Mouse (Mus musculus) small intestine, adult 2 months (tissue): ENCODE measurements around the gene Sgca.
A peak's percentile ranks its signal among the peaks of the same experiment; 100 is the strongest.

Experiments used
- CTCF ChIP-seq: fragments of 200-500 bp; IDR thresholded peaks from 2 replicates; pipeline ENCODE4 v1.5.1; 2012; ENCODE audit warnings: low read depth, mild to moderate bottlenecking, control low read depth, inconsistent platforms, low read length, moderate library complexity, mixed read lengths; ENCODE audit not compliant: insufficient replicate concordance, insufficient read length; ENCODE audit errors: extremely low read depth
- POLR2A ChIP-seq: fragments of 200-500 bp; IDR thresholded peaks from 2 replicates; pipeline ENCODE4 v1.6.1; 2012; ENCODE audit warnings: low read depth, mild to moderate bottlenecking, control low read depth, inconsistent platforms, low read length, moderate library complexity

DNA sequence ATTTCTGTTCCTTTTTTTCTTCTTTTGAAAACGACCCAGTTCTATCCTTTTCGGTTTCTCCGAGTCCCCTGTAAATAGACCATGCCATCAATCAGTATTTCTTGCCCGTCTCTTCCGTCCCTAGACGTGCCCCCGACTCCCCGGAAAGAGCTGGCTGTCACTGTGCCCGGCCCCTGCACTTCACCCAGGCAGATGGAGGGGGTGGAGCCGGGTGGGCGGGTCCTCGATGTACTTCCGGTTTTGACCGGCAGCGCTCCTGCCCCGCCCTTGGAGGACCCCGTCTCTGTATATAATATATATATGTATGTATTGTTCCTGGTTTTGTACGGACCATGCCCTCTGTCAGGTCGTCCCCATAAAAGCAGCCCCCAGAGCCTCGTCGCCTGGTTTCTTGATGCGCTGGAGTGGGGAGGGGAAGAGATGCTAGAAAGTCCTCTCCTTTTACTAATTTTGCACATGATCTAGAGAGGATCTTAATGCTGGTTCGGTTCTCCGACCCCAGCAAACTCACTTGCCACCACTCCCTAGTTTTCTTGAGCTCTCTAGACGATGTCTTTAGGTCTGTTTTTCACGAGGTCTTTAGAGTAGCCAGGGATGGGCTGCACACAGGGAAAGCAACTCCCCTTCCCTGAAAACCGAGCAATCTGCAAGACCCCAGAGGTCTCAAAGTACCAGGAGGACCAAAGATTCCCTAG is 30.5 kb upstream of the Sgca start:
- peak; percentile 25; the same call in 1 of the 2 replicates for TF ChIP-seq CTCF
- TF ChIP-seq POLR2A: no peak
